Mouse (Mus musculus) neutrophil, adult 5-6 weeks (primary cell): ENCODE results near the gene Ccdc33. TPM values are rescaled to one million over a fixed set of nuclear protein-coding genes. Genes with fewer than 3 reads are reported as not detected.

Experiments
- ATAC-seq: fragments of 151-379, 151-347 bp; 2 replicates; pipeline ENCODE4 v1.8.0; 2017; ENCODE audit warnings: mild to moderate bottlenecking, moderate TSS enrichment; ENCODE audit not compliant: insufficient number of reproducible peaks, poor library complexity, low FRiP score, severe bottlenecking; ENCODE audit errors: extremely low read depth
- total RNA-seq: library from RNA; stranded (forward); fragments of 200-1000 nt; gene quantifications from 2 replicates; pipeline ENCODE4 v1.2.3, GENCODE M21; 2017

Ccdc33 gene
- total RNA-seq, 1 experiment from 2014 or later = not detected

DNA sequence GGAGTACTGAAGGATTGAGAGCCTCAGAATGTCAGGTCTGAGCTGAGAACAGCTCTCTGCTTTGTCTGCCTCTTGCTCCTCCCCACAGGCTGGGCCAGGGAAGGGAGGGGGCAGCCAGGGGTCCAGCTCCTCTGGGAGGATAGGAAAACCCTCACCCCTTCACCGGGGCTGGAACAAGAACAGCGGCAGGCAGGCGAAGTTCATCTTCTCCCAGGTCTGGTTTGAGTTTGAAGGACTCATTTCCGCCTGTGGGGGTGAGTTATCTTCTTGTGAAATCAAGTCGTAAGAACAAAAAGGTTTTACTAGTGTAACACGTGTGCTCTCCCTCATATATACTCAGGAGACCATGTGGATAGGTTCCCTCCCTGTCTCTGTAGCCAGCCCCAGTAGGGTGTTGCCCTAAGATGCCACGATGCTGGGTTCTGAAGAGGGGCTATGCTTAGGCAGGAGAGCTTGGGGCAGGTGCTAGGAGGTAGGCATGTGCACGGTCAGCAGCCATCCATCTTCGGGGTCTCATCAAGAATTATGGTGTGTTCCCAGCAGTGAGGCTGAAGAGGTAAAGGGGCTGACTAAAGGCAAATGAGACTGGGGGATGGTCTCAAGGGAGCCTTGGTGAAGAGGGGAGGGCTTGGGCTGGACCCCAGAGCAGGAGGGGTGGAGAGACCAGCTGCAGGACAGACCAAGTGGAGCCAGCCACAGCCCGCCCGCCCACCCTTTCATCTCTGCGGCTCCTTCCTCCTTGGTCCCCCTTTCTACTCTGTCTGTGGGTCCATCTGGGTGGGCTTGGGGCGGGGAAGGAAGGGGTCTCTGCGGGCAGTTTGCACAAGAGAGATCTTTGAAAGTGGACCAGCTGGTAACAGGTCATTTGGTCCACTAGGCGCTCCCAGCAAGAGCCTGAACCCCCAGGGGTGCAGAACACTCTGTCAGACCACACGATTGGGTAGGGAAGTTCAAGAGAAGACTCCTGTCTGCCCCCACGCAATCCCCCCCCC is 15.6 kb upstream of the Ccdc33 start:
- no peak for ATAC-seq

DNA sequence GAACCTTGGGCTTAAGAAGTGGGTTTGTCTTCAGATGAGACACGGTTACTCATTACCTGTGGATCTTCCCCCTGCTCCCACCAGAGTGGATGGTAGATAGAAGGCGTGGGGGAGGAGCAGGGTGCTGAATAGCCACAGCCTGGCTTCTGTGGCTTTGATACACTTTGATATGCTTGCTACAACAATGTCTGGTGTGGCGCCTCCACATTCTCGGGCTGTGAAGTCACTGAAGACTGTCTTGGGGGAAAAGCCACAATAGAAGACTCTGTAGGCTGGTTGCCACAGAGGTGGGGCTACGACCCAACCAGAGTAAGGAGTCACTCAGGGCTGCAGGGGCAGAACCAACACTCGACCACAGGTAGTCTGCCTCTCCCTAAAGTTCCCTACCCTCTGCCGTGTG is 13.1 kb upstream of the Ccdc33 start:
- no peak for ATAC-seq

DNA sequence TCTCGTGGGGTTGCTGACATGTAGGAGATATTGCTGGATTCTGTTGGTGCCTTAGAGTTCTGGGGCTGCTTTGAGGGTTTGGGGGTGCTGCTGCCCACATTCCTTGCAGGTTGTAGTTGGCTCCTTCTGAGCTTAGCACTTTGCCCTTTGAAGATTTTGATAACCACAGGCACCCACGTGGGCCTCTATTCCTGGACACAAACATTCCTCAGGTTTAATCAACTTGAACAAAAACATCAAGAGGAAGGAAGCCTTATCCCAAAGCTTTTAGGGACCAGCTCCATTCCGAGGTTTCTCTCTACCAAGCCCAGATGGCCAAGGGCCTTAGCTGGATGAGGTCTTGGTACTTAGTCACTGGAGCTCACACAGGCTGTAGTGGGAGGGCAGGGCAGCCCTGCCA is 12.3 kb upstream of the Ccdc33 start:
- ATAC-seq = no peak

DNA sequence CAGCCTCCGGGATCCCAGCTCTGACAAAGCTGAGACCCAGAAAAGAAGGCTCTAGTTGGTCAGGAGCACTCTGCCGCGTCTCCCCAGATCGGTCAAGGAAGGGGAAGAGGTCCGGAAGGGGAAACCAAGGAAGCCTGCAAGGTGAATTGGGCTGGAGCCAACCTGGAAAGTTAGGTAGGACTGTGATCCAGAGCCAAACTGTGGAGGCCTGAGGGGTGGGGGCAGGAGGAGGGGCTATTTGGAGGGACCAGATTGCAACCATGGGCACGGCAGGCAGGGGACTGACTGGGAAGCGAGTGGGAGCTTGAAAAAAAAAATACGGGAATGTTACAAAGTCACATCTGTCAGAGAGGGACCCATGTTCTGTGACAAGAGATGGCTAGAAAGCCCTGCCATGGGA is 10.9 kb upstream of the Ccdc33 start:
- no peak for ATAC-seq

DNA sequence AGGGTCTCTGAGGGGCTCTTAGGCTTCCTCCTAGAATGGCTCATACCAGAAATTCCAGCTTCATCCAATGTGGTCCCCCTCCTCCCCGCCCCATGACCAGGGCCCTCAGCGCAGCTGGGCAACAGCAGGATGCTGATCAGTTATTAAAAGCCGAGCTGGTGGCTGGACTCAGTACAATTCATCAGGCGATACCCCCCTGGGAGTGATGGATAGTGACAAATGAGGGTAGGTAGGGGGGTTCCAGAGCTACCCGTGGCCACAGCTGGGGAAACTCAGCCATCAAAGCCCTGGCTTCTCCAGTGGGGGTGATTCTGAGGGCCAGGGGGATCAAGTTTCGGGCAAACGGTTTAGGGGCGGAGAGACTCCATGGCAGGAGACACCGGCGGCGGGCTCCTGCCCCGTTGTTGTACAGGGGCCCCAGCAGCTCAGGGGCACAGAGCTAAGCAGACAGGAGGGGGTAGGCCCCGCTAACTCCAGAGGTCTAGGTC is 10.3 kb upstream of the Ccdc33 start:
- no peak for ATAC-seq

DNA sequence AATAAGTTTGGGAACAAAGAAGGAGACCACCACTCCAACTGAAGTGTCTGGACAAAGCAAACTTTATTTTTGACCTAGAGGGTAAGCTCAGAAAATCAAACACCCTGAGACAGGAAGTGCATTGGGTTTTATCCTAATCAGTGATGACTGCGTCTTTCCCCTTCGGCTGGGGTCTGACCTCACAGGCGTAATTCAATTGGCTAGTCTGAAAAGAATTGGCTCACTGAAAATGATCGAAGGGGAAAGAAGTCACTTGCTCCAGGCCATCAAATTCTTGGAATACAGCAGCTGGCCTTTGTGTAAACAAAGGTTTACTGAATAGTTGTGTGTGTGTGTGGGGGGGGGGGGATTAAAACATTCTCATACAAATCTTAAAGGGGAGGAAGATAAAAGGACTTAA is 7.2 kb upstream of the Ccdc33 start:
- no peak for ATAC-seq

DNA sequence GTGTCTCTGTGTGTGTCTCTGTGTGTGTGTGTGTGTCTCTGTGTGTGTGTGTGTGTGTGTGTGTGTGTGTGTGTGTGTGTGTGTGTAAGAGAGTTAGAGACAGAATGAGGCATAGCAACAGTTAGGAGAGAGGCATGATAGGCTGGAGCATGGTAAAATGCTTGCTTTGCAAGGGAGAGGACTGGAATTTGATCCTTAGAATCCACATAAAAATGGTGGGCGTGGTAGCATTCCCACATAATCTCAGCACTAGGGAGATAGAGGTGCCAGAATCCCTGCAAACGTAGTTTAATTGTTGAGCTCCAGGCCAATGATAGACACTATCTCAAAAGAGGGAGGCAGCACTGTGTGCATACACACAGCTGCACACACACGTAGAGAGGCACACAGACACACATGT is 6.5 kb upstream of the Ccdc33 start:
- no peak for ATAC-seq

DNA sequence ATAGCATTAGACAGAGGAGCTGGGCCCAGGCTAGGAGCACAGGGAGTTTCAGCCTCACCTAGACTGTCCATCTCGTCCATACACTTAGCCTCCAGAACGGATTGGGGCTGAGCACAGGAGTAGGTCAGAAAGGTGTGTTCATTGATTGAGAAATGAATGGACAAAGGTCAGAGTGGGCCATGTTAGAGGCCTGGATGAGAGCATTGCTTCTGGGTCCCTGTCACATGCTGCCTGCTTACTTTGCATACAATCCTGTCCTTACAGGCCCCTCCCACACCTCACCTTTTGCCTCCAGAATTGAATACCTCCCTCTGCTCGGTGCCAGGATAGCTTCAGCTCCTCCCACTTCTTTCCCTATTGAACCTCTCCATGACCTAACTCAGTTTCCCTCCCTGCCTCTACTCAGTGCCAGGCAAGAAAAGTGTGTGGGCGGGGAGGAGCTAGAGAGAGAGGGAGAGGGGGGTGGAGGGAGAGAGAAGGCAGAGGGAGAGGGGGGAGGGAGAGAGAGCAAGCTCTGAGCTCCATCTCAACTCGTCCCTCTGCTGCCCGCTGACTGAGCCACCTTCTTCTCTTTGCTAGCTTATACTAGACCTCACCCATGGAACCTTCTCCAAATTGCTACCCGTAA is 2.5 kb downstream of the Ccdc33 start:
- no peak for ATAC-seq

DNA sequence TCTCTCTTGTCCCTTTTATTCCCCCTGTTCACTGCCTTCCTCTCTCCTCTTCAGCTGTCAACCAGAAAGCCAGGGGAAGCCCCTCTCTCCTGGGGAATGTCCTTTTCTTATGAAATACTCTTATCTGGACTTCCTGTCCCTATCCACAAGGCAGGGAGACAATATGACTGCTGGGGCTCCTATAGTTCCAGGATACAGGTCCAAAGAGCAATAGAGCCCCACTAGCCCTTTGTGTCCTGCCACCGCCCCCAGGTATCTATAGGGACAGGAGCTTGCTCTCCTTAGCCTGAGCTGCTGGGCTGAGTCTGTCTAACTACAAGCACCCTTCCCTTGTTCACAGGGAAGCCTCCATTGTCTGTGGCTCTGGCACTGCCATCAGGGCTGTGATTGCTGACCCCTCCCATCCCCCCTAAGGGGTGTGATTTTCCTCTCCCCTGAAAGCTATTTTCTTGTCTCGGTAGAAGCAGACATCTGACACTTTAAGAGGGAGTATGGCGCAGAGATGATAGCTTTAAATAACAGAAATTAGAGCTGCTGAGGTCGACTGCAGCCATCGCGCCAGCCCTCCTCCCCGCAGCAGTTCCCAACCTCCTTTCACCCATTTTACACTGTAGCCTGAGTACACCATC is 3.2 kb downstream of the Ccdc33 start:
- ATAC-seq = no peak

DNA sequence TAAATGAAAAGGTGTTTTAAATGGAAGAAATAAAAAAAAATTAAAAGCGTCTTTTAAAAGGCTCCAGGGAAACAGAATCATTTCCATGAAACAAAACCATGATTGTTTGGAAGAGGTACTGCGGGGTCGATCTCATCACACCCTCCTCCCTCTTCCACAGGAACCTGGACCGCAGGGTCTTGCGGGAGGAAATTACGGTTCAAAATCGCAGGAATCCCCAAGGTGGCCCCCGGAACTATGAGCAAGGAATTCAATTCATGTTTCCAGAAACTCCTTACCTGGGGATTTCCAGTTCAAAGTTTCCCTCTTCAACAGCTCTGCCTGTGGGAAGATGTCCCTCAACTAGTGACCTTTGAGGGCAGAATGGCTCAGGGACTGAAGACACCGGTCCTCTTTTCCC is 4.6 kb downstream of the Ccdc33 start:
- no peak for ATAC-seq

DNA sequence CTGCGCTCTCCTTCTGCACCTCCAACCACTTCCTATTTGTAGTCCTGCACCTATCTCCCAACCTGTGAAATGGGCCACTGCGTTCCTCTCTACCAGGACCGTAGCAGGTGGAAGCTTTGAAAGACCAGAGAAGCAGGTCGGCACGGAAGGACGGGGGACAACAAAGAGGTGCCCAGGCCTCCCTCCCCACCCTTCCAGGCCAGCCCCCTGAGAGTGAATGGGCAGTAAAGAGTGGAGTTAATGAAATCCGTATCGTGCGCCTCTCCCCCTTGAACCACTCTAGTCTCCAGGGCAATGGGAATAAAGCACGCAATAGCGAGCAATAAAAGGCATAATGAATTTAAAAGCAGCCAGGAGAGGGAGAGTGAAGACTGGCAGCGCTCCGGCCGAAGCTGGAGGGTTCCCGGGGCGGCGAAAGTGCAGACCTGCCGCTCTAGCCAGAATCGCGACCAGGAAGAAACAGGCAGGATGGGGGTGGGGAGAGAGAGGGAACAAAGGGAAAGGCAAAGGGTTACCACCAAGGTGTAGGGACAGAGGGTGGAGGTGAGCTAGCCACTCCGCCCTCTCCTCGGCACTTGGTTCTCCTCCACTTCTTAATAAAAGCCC is 5.2 kb downstream of the Ccdc33 start:
- ATAC-seq = no peak

DNA sequence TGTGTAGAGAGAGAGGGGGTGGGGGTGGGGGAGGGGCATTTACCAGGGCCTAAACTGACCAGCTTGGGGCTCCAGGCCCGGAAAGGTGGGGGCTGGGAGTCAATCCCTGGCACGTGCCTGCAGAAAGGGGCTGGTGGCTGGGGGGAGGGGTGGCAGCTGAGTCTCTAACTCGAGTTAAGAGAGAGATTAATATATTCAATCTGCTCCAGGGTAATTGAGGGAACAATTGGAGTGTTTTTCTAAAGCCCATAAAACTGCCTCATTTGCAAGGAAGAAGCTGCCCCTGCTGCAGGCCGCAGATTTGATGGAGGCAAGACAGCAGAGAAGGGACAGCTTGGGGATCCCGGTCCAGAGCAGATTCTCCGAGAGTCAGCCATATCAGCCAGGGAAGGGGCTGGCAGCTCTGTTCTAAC is 5.8 kb downstream of the Ccdc33 start:
- no peak for ATAC-seq

DNA sequence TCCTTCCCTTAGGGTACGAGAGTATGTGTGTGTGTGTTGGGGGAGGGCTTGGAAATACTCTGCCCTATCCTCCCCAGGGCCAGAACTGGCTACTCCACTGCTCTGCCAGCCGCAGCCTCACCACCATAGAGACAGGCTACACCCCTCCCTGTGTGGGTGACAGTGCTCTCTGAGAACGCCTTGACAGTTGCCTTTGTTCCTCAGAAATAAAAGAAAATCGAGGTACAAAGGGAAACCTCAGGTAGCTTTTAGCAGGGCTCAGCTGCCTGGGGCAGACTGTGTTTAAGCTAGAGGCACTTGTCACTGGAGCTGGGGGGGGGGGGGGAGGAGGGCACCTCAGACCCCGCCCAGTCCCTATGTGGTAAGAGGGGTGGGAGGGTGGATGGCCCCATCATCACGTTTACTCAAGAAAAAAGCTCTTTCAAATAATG is 6.3 kb downstream of the Ccdc33 start:
- peak; percentile 48; the same call in 1 of the 2 replicates for ATAC-seq

DNA sequence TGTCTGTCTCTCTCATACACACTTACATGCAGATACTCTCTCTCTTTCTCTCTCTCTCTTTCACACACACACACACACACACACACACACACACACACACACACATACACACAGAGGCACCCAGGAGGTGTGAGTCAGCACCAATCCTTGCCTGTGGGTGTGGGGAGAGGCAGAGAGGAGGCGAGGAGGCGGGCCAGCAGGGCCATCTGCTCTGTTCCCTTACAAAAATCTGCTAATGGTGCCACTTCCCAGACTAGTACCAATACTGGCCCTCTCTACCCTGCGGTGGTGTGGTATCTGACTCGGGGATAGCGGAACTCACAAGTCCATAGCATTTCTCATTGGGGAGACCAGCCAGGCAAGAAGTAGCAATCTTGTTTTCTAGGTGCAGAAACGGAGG is 7.2 kb downstream of the Ccdc33 start:
- ATAC-seq = no peak

DNA sequence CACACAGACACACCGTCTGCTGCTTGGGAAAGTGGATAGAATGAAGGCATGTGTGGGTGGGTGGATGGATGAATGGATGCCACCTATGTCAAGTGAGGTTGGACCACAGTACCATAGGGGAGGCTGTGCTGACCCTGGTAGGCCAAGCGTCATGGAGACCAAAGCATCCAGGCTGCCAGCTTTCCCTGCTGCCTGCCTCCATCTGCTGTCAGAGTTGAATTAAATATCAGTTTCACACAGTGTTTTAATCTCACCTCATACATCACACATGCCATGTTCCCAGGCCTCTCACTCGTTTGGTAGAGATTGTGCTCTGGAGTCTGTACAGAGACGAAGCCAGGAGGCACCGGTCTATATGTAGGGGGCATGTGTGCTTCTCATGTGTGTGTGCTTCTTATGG is 7.8 kb downstream of the Ccdc33 start:
- no peak for ATAC-seq

DNA sequence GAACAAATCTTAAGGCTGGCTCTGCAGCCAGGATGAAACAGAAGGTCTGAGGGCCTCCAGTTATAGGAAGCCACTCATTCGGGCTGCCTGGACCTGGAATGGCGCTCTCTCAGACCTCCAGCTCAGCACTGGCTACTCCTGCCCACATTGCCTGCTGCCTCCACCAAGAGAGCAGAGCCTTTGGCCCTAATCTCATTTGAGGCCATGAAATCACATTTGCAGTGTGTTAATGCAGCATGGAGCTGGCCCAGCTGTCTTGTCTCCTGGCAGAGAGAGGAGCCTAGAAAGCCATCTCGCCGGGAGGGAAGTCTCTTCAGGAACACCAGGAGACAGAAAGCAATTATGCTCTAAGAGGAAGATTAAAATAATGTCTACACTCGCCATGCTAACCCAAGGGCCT is 11.1 kb downstream of the Ccdc33 start:
- ATAC-seq = no peak

DNA sequence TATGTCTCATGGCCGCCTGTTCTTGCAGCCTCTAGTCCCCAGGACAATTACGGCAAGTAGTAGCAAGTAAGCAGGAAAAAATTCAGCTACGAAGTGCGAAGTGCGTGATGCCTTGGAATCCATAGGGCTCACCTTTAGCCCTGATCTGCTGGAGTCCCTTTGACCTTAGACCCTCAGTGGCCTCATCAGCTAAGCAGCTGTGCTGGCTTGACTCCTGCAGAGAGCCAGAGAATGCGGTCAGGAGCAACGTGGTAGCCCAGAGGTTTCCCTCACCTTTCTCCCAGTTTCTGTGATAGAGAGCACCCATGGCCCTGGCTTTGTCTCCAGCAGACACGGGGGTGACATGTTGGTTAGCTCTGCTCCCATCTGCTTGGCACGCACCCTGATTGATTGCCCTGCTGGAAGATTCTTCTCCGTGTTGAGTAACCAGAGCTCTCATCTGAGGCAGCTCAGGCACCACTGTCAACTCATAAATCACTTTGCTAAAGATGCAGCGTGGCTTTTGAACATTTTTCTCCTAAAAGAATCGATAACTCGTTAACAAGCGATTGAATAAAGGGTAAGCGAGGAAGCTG is 12.9 kb downstream of the Ccdc33 start:
- no peak for ATAC-seq

DNA sequence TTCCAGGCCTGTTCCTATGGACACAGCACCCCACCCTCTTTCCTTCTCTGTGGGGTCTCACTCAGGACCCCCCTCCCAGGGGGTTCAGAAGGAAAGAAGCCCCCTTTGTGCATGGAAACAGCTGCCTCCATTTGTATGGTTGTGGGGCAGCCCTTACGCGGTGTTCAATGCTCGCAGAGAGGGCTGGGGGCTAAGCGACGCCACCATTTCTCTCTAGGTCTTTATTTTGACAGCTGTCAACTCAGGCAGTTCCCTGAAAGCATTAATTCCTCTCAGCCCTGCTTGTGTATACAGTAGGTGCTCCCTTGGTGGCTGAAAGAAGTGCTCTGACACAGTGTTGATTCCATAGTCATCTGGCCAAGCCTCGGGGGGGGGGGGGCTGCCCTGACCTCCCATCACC is 15.0 kb downstream of the Ccdc33 start:
- no peak for ATAC-seq

DNA sequence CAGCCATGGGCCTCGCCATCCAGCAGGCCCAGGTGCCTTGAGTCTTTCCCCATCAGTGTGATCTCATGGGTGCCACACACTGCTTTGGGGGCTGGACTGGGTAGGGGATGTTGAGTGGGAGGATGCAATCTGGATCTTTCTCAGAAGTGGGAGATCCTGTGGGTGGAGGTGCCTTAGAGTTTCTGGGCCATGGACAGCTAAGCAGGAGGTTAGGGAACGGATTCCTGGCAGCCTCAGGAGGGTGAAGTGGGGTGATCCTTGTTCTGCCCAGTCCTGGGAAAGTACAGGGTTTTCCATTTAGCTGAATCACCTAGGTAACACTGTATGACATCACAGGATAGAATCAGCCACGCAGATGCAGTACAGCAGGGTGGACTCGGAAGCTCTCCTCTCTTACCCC is 16.6 kb downstream of the Ccdc33 start:
- no peak for ATAC-seq
